Mouse (Mus musculus): ENCODE measurements at regions not wholly inside any gene's neighbourhood (a gene's known extent, or its start where the extent isn't known, plus 50 kb on each side); places are given as distances from the start of the nearest gene placed in this dataset.

- no peak for TF ChIP-seq POLR2A (IDR thresholded peaks at IDR 0.05; ENCODE audit: insufficient read length, low read depth)
- TF ChIP-seq MYOD1 (IDR thresholded peaks at IDR 0.05; ENCODE audit: control insufficient read depth in 1 of 3, insufficient read length in 2 of 3, low read depth in 2 of 3): no peak
These were observed 80.4 kb upstream of the Emb start for GRCm38 (mm10) chr13:117127813-117128549.
